Mouse (Mus musculus) neural tube, embryonic 10.5 days (tissue): ENCODE data around the gene Fas.

Experiments used
- DNase-seq: peaks from one replicate; pipeline ENCODE4 v3.0.0-alpha.2; 2017; ENCODE audit warnings: low spot score; ENCODE audit errors: extremely low spot score

The Fas gene

DNA sequence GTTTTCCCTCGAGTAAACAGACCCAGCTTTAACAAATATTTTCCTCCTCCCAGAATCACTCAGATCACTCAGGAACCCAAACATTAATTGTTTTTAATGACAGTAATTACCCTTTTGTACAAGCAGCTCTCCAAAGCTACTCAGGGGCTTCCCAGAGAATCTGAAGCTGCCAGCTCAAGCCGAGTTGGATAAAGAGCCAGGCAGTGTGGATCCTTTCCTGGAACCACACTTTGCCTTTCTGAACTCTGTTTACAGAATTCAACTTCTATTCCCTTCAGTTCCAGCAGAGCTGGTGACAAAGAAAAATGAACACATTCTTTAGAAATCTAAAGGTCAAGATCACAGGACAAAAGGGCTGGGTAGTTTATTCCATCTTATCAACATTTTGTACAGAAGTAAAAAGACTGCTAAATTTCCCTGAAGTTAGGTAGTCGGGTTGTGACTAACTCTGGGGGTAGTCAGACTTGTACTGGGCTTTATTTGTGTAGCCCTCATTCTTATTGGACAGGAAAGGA is 62.9 kb downstream of the Fas start:
- no peak for DNase-seq

DNA sequence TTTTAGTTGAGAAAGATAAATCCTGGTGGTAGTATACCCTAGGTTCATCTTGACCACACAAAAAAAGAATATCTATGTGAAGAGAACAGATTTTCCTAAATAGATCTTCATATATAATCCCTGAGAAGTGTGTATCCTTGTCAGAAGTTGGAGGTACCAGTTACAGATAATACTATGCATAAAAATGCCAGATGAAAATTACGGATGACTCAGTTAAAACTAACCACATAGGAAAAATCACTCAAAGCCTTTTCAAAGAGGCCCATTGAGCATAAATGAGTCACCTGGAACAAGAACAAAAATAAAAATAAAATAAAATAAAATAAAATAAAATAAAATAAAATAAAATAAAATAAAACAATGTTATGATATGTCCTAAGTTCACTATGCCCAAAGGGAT is 72.2 kb downstream of the Fas start:
- no peak for DNase-seq

DNA sequence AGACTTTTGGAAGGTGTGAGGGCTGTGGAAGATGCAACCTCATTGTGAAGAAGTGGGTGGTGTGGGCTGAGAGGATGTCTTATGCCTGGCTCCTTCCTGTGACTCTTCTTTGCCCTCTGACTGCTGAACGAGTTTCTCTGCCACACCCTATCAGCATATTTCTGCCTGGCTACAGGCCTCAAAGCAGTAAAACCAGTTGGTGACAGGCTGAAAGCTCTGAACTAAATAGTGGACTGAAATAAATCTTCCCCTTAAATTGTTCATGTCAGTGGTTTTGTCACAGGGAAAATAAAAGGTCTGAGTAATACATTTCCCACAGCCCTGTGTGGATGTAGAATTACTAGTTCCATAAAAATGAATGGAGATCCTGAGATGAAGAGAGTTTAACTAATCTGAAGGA is 79.1 kb downstream of the Fas start:
- peak; percentile 16 for DNase-seq

DNA sequence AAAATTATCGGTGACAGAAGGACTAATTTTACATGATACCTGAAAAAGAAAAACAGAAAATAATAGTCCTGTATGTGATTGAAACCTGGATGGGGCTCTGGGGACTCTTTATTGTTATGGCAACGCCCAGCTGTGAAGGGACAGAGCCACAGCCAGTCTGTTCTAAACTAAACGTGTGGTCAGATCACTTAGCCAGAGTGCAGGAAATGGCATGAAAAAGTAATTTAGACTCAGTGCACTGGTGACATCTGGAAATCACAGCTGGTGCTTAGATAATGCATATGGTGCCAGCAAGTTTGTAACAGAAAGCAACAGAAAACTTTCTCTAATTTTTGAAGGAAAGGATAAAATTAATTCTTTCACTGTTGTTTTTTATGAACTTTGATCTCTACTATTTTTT is 79.9 kb downstream of the Fas start:
- peak; percentile 13 for DNase-seq
